Mouse (Mus musculus): ENCODE results near the gene Tgfa.

The Tgfa gene

GRCm38 (mm10) chr6:86188741-86189480, 6.1 kb upstream of the Tgfa start:
- DNase-seq (ENCODE audit: low spot score) = no peak

- no peak for DNase-seq (ENCODE audit: low spot score)
Measured at GRCm38 (mm10) chr6:86190622-86191021, 4.4 kb upstream of the Tgfa start.

- DNase-seq (ENCODE audit: low spot score) = no peak
Measured at GRCm38 (mm10) chr6:86192978-86193377, 2.0 kb upstream of the Tgfa start.

- DNase-seq (ENCODE audit: low spot score) = no peak
Measured at GRCm38 (mm10) chr6:86193879-86194278, 1.1 kb upstream of the Tgfa start.

- DNase-seq (ENCODE audit: low spot score) = no peak
Measured at GRCm38 (mm10) chr6:86196034-86196433, 1.0 kb downstream of the Tgfa start.

- no peak for DNase-seq (ENCODE audit: low spot score)
Measured at GRCm38 (mm10) chr6:86197150-86197862, 2.3 kb downstream of the Tgfa start.

- DNase-seq (ENCODE audit: low spot score) = no peak
Measured at GRCm38 (mm10) chr6:86200934-86201333, 5.9 kb downstream of the Tgfa start.

- DNase-seq (ENCODE audit: low spot score) = no peak
Measured at GRCm38 (mm10) chr6:86203101-86203500, 8.1 kb downstream of the Tgfa start.

- no peak for DNase-seq (ENCODE audit: low spot score)
Measured at GRCm38 (mm10) chr6:86206014-86206413, 11.0 kb downstream of the Tgfa start.

GRCm38 (mm10) chr6:86206985-86207384, 12.0 kb downstream of the Tgfa start:
- no peak for DNase-seq (ENCODE audit: low spot score)

GRCm38 (mm10) chr6:86209133-86210016, 14.4 kb downstream of the Tgfa start:
- peak; percentile 26 for DNase-seq (ENCODE audit: low spot score)

GRCm38 (mm10) chr6:86210017-86210408, 15.0 kb downstream of the Tgfa start:
- no peak for DNase-seq (ENCODE audit: low spot score)

GRCm38 (mm10) chr6:86210619-86211018, 15.6 kb downstream of the Tgfa start:
- no peak for DNase-seq (ENCODE audit: low spot score)

- DNase-seq (ENCODE audit: low spot score) = no peak
Measured at GRCm38 (mm10) chr6:86211081-86211763, 16.2 kb downstream of the Tgfa start.

- peak; percentile 21 for DNase-seq (ENCODE audit: low spot score)
Measured at GRCm38 (mm10) chr6:86212871-86213640, 18.0 kb downstream of the Tgfa start.

- peak; percentile 23 for DNase-seq (ENCODE audit: low spot score)
Measured at GRCm38 (mm10) chr6:86218066-86218465, 23.0 kb downstream of the Tgfa start.

- DNase-seq (ENCODE audit: low spot score) = no peak
Measured at GRCm38 (mm10) chr6:86218739-86219138, 23.7 kb downstream of the Tgfa start.

- peak; percentile 60 for DNase-seq (ENCODE audit: low spot score)
Measured at GRCm38 (mm10) chr6:86219494-86219893, 24.5 kb downstream of the Tgfa start.

- DNase-seq (ENCODE audit: low spot score) = no peak
Measured at GRCm38 (mm10) chr6:86220171-86220570, 25.1 kb downstream of the Tgfa start.

GRCm38 (mm10) chr6:86222381-86222780, 27.4 kb downstream of the Tgfa start:
- no peak for DNase-seq (ENCODE audit: low spot score)

- no peak for DNase-seq (ENCODE audit: low spot score)
Measured at GRCm38 (mm10) chr6:86225604-86226003, 30.6 kb downstream of the Tgfa start.

Data from yolk sac, embryonic 10.5 days (tissue).